Mouse (Mus musculus) heart, postnatal 4 days (tissue): ENCODE data around the gene Cd99l2. TPM values are rescaled to one million over a fixed set of nuclear protein-coding genes. Genes with fewer than 3 reads are reported as not detected.
A peak's percentile ranks its signal among the peaks of the same experiment; 100 is the strongest.
"Not testable (repeated sequence)": the region's sequence is repeated elsewhere in the genome, so short reads cannot be mapped to it uniquely, and the experiment has no call there.

Source experiments
- DNase-seq: peaks from one replicate; pipeline ENCODE4 v3.0.0; 2021
- total RNA-seq, 2 experiments: library from RNA; stranded (reverse); gene quantifications; 2 replicates each; pipeline ENCODE4 v1.2.3; 2021

Gene Cd99l2
- total RNA-seq: 10 to 100 TPM; 36.6 to 44.5 TPM

GRCm38 (mm10) chrX:71492634-71493278 is at the start of gene Cd99l2:
Gene Cd99l2 (minus strand): TSS chrX:71492849.
- DNase-seq: peak; percentile 87

GRCm38 (mm10) chrX:71540821-71541510 is 48.3 kb upstream of the Cd99l2 start:
- DNase-seq: no peak

DNA sequence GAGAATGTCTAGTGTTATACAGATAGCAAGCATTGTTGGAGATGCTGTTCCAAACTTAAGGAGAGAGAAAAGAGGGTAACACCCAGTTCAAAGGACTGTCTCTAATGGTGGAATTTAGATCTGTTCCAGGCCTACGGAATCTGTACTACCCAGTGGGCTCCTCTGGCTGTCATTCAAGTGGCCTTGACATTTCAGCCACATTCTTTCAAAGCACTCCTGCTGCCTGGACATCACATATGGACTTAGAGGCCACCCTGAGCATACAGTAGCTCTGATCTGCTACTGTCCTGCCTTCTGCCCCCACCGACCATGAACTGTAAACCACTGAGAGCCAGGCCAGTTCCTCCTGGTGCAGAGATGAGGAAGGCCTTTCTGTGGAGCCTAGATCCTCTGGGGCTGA is 45.1 kb upstream of the Cd99l2 start:
- DNase-seq: no peak

DNA sequence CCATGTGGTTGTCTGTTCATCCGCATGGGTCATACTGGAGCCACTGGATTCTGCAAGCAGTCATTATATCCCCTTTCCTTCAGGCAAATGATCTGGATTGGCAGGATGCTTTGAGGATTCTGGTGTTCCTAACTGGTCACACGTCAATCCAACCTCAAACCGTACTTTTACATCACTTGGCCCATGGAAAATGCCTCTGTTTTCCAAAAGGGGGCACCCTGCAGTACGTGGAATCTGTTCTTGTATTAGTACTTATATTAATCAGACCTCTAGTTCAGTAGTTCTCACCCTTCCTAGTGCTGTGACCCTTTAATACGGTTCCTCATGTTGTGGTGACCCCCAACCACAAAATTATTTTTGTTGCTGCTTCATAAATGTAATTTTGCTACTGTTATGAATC is 41.5 kb upstream of the Cd99l2 start:
- no peak for DNase-seq

GRCm38 (mm10) chrX:71532635-71533034 is 40.0 kb upstream of the Cd99l2 start:
- DNase-seq: no peak

- no peak for DNase-seq
These were observed 36.0 kb upstream of the Cd99l2 start for GRCm38 (mm10) chrX:71528646-71529045.

GRCm38 (mm10) chrX:71528150-71528549 is 35.5 kb upstream of the Cd99l2 start:
- no peak for DNase-seq

GRCm38 (mm10) chrX:71527461-71527860 is 34.8 kb upstream of the Cd99l2 start:
- DNase-seq: no peak

DNA sequence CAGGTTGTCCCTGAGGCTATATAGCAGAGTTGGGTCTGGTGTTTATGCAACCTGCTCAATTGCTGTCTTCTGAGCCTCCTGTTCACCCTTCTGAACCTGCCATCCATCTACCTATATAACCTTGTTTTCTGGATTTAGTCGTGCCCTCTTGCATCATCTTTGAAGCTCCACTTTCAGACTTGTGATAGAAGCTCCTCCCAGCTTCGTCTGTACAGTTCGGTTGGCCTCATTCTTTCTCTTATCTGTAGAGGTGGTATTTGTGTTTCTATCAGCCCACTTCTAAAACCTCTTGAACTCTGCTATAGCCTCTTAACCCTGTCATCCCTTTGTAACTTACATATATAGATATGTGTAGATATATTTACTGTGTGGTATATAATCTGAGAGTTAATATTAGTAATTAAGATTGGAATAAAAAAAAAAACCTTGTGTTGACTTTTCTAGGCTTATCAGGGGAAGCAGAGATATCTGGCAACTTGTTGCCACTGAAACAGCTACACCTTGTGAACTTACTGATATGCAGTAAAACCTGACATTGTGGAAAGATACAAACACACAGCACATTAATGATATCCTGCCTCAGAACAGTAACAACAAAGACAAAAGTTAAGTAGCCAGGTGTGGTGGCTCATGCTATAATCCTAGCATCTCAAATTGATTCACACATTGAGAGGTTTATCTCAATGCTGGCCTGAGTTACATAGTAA is 33.1 kb upstream of the Cd99l2 start:
- no peak for DNase-seq

DNA sequence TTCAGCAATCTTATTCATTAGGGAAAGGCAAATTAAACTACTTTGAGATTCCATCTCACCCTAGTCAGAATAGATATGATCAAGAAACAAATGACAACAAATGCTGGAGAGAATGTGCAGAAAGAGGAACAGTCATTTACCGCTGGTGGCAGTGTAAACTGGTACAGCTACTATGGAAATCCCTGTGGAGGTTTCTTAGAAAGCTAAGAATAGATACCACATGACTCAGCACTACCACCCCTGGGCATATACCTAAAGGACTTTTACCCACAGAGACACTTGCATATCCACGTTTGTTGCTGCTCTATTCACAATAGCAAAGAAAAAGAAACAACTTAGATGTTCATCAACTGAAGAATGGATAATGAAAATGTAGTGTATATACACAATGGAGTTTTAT is 31.7 kb upstream of the Cd99l2 start:
- DNase-seq: no peak

DNA sequence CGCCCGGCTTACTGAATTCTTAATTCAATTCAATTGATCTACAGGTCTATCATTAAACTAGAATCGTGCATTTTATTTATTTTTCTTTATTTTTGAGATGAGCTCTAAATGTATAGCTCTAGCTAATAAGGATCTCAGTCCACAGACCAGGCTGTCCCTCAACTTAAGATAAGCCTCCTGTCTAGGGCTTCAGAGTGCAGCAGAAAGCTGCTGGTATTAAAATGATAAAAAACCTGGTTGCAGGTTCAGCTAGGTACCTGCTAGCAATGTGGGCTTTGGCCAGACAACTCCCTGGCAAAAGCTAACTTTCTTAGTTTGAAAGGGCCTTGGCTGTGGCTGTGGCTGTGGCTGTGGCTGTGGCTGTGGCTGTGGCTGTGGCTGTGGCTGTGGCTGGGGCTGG is 30.2 kb upstream of the Cd99l2 start:
- no peak for DNase-seq

DNA sequence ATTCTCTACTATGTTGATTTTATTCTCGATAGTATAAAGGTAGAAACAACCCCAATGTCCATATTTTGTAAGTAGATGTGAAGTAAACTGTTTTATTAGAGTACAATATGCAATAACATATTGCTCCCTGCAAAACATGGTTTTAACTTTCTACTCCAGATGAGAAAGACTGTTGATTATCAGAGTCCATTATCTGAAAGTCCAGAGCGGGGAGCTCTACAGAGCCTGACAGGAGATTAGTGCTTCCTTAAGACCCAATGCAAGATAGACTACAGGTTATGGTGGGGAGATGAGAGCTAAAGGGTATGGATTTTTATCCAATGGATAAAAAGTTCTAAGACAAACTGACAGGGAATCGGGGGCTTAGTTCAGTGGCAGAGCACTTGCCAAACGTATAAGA is 26.6 kb upstream of the Cd99l2 start:
- DNase-seq: no peak

- DNase-seq: not testable (repeated sequence)
These were observed 13.9 kb upstream of the Cd99l2 start for GRCm38 (mm10) chrX:71506591-71506990.

DNA sequence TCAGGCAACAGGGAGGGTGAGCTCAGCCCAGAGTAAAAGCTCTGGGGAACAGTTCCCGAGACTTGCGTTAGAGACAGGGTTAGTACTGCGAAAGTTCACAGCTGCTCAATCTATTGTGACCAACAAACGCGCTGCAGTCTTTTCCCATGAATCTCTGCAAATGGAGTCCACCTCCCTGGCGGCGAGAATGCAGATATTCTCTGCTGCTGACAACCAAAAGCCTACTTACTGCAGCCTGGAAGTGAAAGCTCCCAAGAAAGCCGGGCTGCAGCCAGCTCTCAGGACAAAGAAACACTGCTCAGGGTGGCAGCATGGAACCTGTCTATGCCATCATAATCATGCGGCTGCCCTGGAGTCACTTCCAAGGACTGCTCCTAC is 619 bp upstream of the Cd99l2 start:
- peak; percentile 51 for DNase-seq

DNA sequence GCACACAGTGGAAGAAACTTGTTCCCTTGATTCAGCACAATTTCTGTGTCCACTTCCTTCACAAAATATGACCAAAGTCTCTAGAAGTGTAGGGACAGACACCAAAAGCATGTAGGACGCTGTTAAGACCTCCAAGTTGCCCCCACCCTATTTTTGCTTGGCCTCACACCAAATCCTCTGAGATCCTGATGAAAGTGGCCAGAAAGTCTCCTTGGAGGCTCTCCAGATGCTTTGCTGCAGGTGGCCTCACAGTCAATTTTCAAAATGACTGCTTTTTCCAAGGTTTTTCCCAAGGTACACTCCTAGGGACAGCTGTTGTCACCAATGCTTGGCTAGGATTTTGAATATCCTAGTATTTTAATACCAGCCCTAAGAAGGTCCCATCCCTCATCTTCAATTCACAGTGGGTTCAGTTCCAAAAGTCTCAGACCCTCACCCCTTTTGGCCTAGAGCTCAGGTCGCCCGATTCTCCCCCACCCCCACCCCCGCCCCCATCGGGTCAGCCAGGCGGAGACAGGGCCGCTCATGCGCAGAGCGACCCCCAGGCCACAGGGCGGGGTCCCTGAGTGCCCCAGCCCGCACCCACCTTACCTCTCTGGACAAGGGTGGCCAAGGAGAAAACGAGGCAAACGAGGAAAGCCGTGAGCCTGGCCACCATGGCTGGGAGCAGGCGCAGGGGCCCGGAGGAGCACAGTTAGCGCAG is 567 bp downstream of the Cd99l2 start:
- no peak for DNase-seq

GRCm38 (mm10) chrX:71489353-71489752 is 3.3 kb downstream of the Cd99l2 start:
- no peak for DNase-seq

DNA sequence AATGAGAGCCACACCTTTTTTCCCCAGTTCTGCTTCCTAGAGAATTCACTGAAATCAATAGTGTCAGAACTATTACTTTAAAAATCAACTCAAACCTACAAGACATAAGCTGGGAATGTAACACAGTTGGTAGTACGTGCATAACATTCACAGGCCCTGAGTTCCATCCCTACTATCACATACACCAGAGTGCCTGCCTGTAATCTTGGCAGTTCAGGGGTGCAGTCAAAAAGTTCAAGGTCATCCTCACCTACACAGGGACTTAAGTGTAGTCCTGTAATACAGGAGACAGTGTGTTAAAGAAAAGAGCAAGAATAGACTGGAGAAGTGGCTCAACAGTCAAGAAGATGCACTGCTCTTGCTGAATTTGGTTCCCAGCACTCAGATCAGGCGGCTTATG is 10.4 kb downstream of the Cd99l2 start:
- DNase-seq: no peak

- no peak for DNase-seq
These were observed 16.7 kb downstream of the Cd99l2 start for GRCm38 (mm10) chrX:71475992-71476391.

GRCm38 (mm10) chrX:71475497-71475896 is 17.2 kb downstream of the Cd99l2 start:
- no peak for DNase-seq

- no peak for DNase-seq
These were observed 17.6 kb downstream of the Cd99l2 start for GRCm38 (mm10) chrX:71475084-71475483.

DNA sequence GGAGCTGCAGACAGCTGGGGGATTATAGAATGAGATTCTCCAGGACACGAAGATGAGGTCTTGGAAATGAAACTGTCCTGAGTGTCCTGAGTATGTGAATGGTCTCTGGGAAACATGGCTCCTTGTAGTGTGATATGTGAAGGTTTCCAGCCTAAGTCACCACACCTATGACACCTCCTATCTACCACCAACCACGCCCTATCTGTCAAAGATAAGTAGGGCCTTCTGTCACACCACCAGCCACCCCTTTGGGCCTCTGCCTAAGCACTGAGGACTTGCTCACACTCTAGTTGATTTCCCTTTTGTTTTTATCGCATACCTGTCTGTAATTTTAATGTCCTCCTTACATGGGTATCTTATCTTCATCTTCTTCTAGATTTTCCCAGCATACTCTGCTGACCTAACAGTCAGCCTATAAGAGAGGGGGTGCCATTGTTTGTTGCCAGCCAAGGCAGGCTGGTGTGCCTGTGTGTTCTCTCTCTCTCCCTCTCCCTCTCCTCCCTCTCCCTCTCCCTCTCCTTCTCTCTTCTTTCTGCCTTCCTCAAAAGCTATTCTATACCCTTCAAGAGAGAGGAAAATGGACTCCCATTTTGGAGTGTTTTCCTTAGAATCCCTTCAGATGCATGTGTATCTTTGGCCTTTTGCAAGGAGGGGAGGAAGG is 18.2 kb downstream of the Cd99l2 start:
- no peak for DNase-seq

GRCm38 (mm10) chrX:71468639-71469295 is 23.9 kb downstream of the Cd99l2 start:
- no peak for DNase-seq
